ENCODE assay signal across 12 mouse cellular contexts in genomic region chr7:72438552-72438951, GRCm38 (mm10).
A peak's percentile ranks its signal among the peaks of the same experiment; 100 is the strongest.
DNase-seq lines count a peak whose midpoint lies in the region; ATAC-seq and TF ChIP-seq lines count a peak whose summit lies in the region.
"Had no signal": no experiment of that assay in that cellular context is flagged by ENCODE, and none has a peak within 500 bp of the region (broad histone marks: within the 10 kb centered on the region; RNA-seq: fewer than 3 reads in every experiment).

No protein-coding gene starts in this region.

- H3K27ac ChIP-seq in cerebellum, adult 2 months (ENCODE audit: insufficient read depth, low read length), result no peak overlapping the region
- H3K27ac ChIP-seq: embryonic facial prominence, embryonic 15.5 days; heart, embryonic 13.5 days; stomach, postnatal 0 days had no signal

- TF ChIP-seq CTCF in cerebellum, adult 2 months (IDR thresholded peaks at IDR 0.05; ENCODE audit: borderline replicate concordance, insufficient read depth, low read depth, low read length), result no peak

- intact Hi-C loops in left cerebral cortex, postnatal 4 days (cut with DNase I), result no loop called here

- H3K27me3 ChIP-seq in cerebellum, adult 2 months (ENCODE audit: control insufficient read depth, insufficient read depth, low read length), result no peaks in the 10 kb centered on the region
- H3K27me3 ChIP-seq: embryonic facial prominence, embryonic 15.5 days; heart, embryonic 13.5 days had no signal

- no peak overlapping the region for H3K4me3 ChIP-seq in cerebellum, adult 2 months (replicated peaks; ENCODE audit: insufficient read depth, low read depth, low read length)
- H3K4me3 ChIP-seq: embryonic facial prominence, embryonic 15.5 days; heart, embryonic 13.5 days had no signal

- TF ChIP-seq POLR2A in cerebellum, adult 2 months (IDR thresholded peaks at IDR 0.05; ENCODE audit: borderline replicate concordance, insufficient read depth, low read length), result no peak

- ATAC-seq in frontal cortex, adult (ENCODE audit: low TSS enrichment), result no peak

- no peaks in the 10 kb centered on the region for H3K4me1 ChIP-seq in cerebellum, adult 2 months (ENCODE audit: control insufficient read depth, insufficient read depth, low read length)

- WGBS in cerebellum, adult 2 months, result 25% methylated on average over 2 of the region's 2 CpGs

- peak; percentile 84 to 91 for DNase-seq in cerebellum, postnatal 10 days
- DNase-seq in cerebellum, adult 2 months, result no peak
- peak; percentile 89 for DNase-seq in left cerebral cortex, postnatal 4 days
- no peak for DNase-seq in left cerebral cortex, adult 9 months (ENCODE audit: low spot score in 2 of 2)
- DNase-seq in NIH3T3 (ENCODE audit: low read depth), result peak; percentile 95
- peak; percentile 30 for DNase-seq in heart, adult 8-10 months (ENCODE audit: low spot score)
- no peak for DNase-seq in frontal cortex, postnatal 14 days (ENCODE audit: low spot score in 2 of 2)
- DNase-seq: kidney, adult 8-10 months had no signal

Comparison
In these comparisons a context has a peak if more than half of its experiments do, and no peak if none do; other contexts are left out.
1. DNase-seq: peak in cerebellum, postnatal 10 days (2 of 2), left cerebral cortex, postnatal 4 days (single experiment), NIH3T3 (single experiment) and heart, adult 8-10 months (single experiment); none in cerebellum, adult 2 months (0 of 2), left cerebral cortex, adult 9 months (0 of 2) and frontal cortex, postnatal 14 days (0 of 2).